8 mouse cellular contexts compared by ENCODE assay signal in the genomic region with DNA sequence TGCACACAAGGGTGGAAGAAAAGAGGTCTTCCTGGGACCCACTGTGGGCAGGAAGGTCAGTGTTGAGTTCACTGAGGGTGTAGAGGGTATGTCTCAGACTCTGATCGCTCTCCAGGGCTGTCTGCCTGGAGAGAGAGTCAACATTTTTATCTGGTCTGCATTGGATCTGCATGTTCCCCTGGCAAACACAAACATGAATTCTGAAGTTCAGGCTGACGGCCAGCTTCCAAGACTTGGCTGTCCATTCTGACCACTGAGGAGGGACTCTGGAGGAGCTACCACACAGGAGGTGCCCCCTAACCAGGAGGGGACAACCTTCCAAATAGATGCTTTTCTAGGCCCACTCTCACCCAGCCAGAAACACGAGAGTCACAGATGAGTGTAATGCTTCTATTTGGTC. TPM values are rescaled to one million over a fixed set of nuclear protein-coding genes. Genes with fewer than 3 reads are reported as not detected.
A peak's percentile ranks its signal among the peaks of the same experiment; 100 is the strongest.
DNase-seq lines count a peak whose midpoint lies in the region; ATAC-seq and TF ChIP-seq lines count a peak whose summit lies in the region.

No protein-coding gene starts in this region.

- peak overlapping the region; percentile 100 for H3K9ac ChIP-seq in forebrain, embryonic 13.5 days
- H3K9ac ChIP-seq in hindbrain, postnatal 0 days (replicated peaks; ENCODE audit: low read length), result peak overlapping the region; percentile 99
- H3K9ac ChIP-seq in midbrain, embryonic 14.5 days (replicated peaks; ENCODE audit: low read length), result peak overlapping the region; percentile 100

- H3K36me3 ChIP-seq in C2C12 (ENCODE audit: control insufficient read depth, insufficient read depth), result peaks cover 11% of the 10 kb centered on the region
- peaks cover 6% of the 10 kb centered on the region; the same call in 1 of the 2 replicates for H3K36me3 ChIP-seq in forebrain, embryonic 13.5 days (ENCODE audit: poor library complexity, severe bottlenecking)
- no peaks in the 10 kb centered on the region for H3K36me3 ChIP-seq in hindbrain, postnatal 0 days (ENCODE audit: insufficient read depth, low read length)
- H3K36me3 ChIP-seq in midbrain, embryonic 14.5 days (ENCODE audit: control insufficient read depth, insufficient read depth, low read length), result peaks cover 4% of the 10 kb centered on the region; the same call in 1 of the 2 replicates

- peaks cover 46% of the 10 kb centered on the region for H3K79me2 ChIP-seq in C2C12 (ENCODE audit: control insufficient read depth, insufficient read depth)

- WGBS in cerebellum, adult 2 months, result 23% methylated on average over 3 of the region's 3 CpGs
- WGBS in forebrain, embryonic 13.5 days, result 81% methylated on average over 3 of the region's 3 CpGs
- WGBS in hindbrain, postnatal 0 days, result 71% methylated on average over 3 of the region's 3 CpGs
- 75% methylated on average over 3 of the region's 3 CpGs for WGBS in midbrain, embryonic 14.5 days

- H3K27me3 ChIP-seq in cerebellum, adult 2 months (ENCODE audit: control insufficient read depth, insufficient read depth, low read length), result no peaks in the 10 kb centered on the region
- H3K27me3 ChIP-seq in C2C12 (ENCODE audit: control insufficient read depth, insufficient read depth, insufficient read length), result no peaks in the 10 kb centered on the region
- no peaks in the 10 kb centered on the region for H3K27me3 ChIP-seq in forebrain, embryonic 13.5 days
- H3K27me3 ChIP-seq in hindbrain, postnatal 0 days (ENCODE audit: insufficient read depth, low read length), result no peaks in the 10 kb centered on the region
- H3K27me3 ChIP-seq in midbrain, embryonic 14.5 days (ENCODE audit: control insufficient read depth, insufficient read depth, low read length), result no peaks in the 10 kb centered on the region

- H3K4me1 ChIP-seq in cerebellum, adult 2 months (ENCODE audit: control insufficient read depth, insufficient read depth, low read length), result peaks cover 29% of the 10 kb centered on the region
- H3K4me1 ChIP-seq in forebrain, embryonic 13.5 days, result peaks cover 56% of the 10 kb centered on the region
- H3K4me1 ChIP-seq in hindbrain, postnatal 0 days (ENCODE audit: insufficient read depth, low read length), result peaks cover 20% of the 10 kb centered on the region
- peaks cover 40% of the 10 kb centered on the region for H3K4me1 ChIP-seq in midbrain, embryonic 14.5 days (ENCODE audit: control insufficient read depth, insufficient read depth, low read length)

- no peak for TF ChIP-seq CTCF in cerebellum, adult 2 months (IDR thresholded peaks at IDR 0.05; ENCODE audit: borderline replicate concordance, insufficient read depth, low read depth, low read length)
- TF ChIP-seq CTCF in C2C12 (IDR thresholded peaks at IDR 0.05; ENCODE audit: control insufficient read depth, insufficient read depth, insufficient read length), result no peak
- no peak for TF ChIP-seq CTCF in hindbrain, postnatal 0 days (IDR thresholded peaks at IDR 0.05; ENCODE audit: low read depth)

- H3K4me3 ChIP-seq in cerebellum, adult 2 months (replicated peaks; ENCODE audit: insufficient read depth, low read depth, low read length), result peak overlapping the region; percentile 62
- peak overlapping the region; percentile 78 for H3K4me3 ChIP-seq in C2C12 (ENCODE audit: insufficient read depth, poor library complexity, severe bottlenecking)
- peak overlapping the region; percentile 100 for H3K4me3 ChIP-seq in forebrain, embryonic 13.5 days
- H3K4me3 ChIP-seq in hindbrain, postnatal 0 days (ENCODE audit: low read length), result peak overlapping the region; percentile 85
- H3K4me3 ChIP-seq in midbrain, embryonic 14.5 days (replicated peaks; ENCODE audit: low read depth, low read length), result peak overlapping the region; percentile 100

- ATAC-seq in forebrain, embryonic 13.5 days, result no peak; the same call in 1 of the 2 replicates
- no peak; the same call in 1 of the 2 replicates for ATAC-seq in hindbrain, postnatal 0 days
- ATAC-seq in midbrain, embryonic 14.5 days (ENCODE audit: low FRiP score, low TSS enrichment), result no peak

- peak overlapping the region; percentile 94 for H3K4me2 ChIP-seq in forebrain, embryonic 13.5 days
- peak overlapping the region; percentile 87 for H3K4me2 ChIP-seq in hindbrain, postnatal 0 days (ENCODE audit: low read depth, low read length)
- H3K4me2 ChIP-seq in midbrain, embryonic 14.5 days (ENCODE audit: low read length), result peak overlapping the region; percentile 72

- H3K9me3 ChIP-seq in forebrain, embryonic 13.5 days (replicated peaks), result no peaks in the 10 kb centered on the region
- no peaks in the 10 kb centered on the region for H3K9me3 ChIP-seq in hindbrain, postnatal 0 days (ENCODE audit: low read length)
- no peaks in the 10 kb centered on the region for H3K9me3 ChIP-seq in midbrain, embryonic 14.5 days (ENCODE audit: control insufficient read depth, low read length)

- peaks cover 37% of the 10 kb centered on the region for H3K79me3 ChIP-seq in C2C12 (ENCODE audit: low read depth)

- peak overlapping the region; percentile 5 for H3ac ChIP-seq in C2C12 (ENCODE audit: control insufficient read depth, insufficient read length, low read depth)

- DNase-seq in cerebellum, adult 2 months, result peak in 1 of 2 experiments; percentile 51
- DNase-seq in cerebellum, adult 8-10 months, result no peak
- peak; percentile 11 for DNase-seq in hindbrain, postnatal 0 days (ENCODE audit: low spot score)
- DNase-seq in midbrain, embryonic 14.5 days, result no peak
- no peak for DNase-seq in right cerebral cortex, postnatal 14 days
- DNase-seq in layer of hippocampus, postnatal 14 days (ENCODE audit: low spot score in 2 of 2), result no peak

- H3K27ac ChIP-seq in cerebellum, adult 2 months (ENCODE audit: insufficient read depth, low read length), result peak overlapping the region; percentile 73
- H3K27ac ChIP-seq in forebrain, embryonic 13.5 days, result peak overlapping the region; percentile 95
- peak overlapping the region; percentile 96 for H3K27ac ChIP-seq in hindbrain, postnatal 0 days
- peak overlapping the region; percentile 99 for H3K27ac ChIP-seq in midbrain, embryonic 14.5 days (replicated peaks; ENCODE audit: low read depth, low read length)

- TF ChIP-seq POLR2A in cerebellum, adult 2 months (IDR thresholded peaks at IDR 0.05; ENCODE audit: borderline replicate concordance, insufficient read depth, low read length), result no peak

TF ChIP-seq in C2C12, 6 proteins besides CTCF, POLR2A, EP300 and RAD21:
- TF ChIP-seq MYOD1 (IDR thresholded peaks at IDR 0.05; ENCODE audit: control insufficient read depth, insufficient read length, low read depth) (no peak), USF1 (IDR thresholded peaks at IDR 0.05; ENCODE audit: low read depth) (no peak), FOSL1 (IDR thresholded peaks at IDR 0.05; ENCODE audit: insufficient read depth, low read length, poor library complexity, severe bottlenecking) (no peak), MAX (IDR thresholded peaks at IDR 0.05) (no peak), CEBPB (IDR thresholded peaks at IDR 0.05; ENCODE audit: low read depth) (no peak), MYOG (IDR thresholded peaks at IDR 0.05; ENCODE audit: control insufficient read depth, extremely low read depth, insufficient read length) (no peak)

RNA-seq across cellular contexts. Expression of a gene that starts 0.7 kb away (rescaled TPM):
- polyA plus RNA-seq in cerebellum, adult 2 months (2012; rRNA removed), result 110 and 111 TPM in 2 replicates
- polyA plus RNA-seq in C2C12 (2012; fragmentation: generic; extraction: Trizol), result 79.2 TPM
- 122 and 139 TPM in 2 replicates for polyA plus RNA-seq in forebrain, embryonic 13.5 days (2015; fragmentation: Nextera tagmentation; extraction: Ambion mirVana)
- total RNA-seq in hindbrain, postnatal 0 days (2014; rRNA removed), result 95.2 and 100 TPM in 2 replicates
- 97.7 and 102 TPM in 2 replicates for polyA plus RNA-seq in hindbrain, postnatal 0 days (2015; fragmentation: Nextera tagmentation; extraction: Ambion mirVana)
- polyA plus RNA-seq in midbrain, embryonic 14.5 days (2014; fragmentation: Nextera tagmentation; extraction: Ambion mirVana), result 81.5 and 85.8 TPM in 2 replicates
- 100 to 1,000 TPM; 123 to 126 TPM for total RNA-seq in layer of hippocampus, postnatal 14 days (2021)

RNA-seq across cellular contexts. Expression of a gene that starts 43.5 kb away (rescaled TPM):
- 1.6 and 1.9 TPM in 2 replicates for polyA plus RNA-seq in cerebellum, adult 2 months (2012; rRNA removed)
- 0.89 TPM for polyA plus RNA-seq in C2C12 (2012; fragmentation: generic; extraction: Trizol)
- 15.7 and 18.7 TPM in 2 replicates for polyA plus RNA-seq in forebrain, embryonic 13.5 days (2015; fragmentation: Nextera tagmentation; extraction: Ambion mirVana)
- total RNA-seq in hindbrain, postnatal 0 days (2014; rRNA removed), result 22.9 and 24.9 TPM in 2 replicates
- 6.4 and 7.8 TPM in 2 replicates for polyA plus RNA-seq in hindbrain, postnatal 0 days (2015; fragmentation: Nextera tagmentation; extraction: Ambion mirVana)
- 3.4 and 4.8 TPM in 2 replicates for polyA plus RNA-seq in midbrain, embryonic 14.5 days (2014; fragmentation: Nextera tagmentation; extraction: Ambion mirVana)
- total RNA-seq in layer of hippocampus, postnatal 14 days (2021), result 1 to 10 TPM; 2.1 to 3.3 TPM

RNA-seq across cellular contexts. Expression of a gene that starts 47.4 kb away (rescaled TPM):
- polyA plus RNA-seq in cerebellum, adult 2 months (2012; rRNA removed), result 0.11 and 0.19 TPM in 2 replicates
- polyA plus RNA-seq in C2C12 (2012; fragmentation: generic; extraction: Trizol), result not detected
- polyA plus RNA-seq in forebrain, embryonic 13.5 days (2015; fragmentation: Nextera tagmentation; extraction: Ambion mirVana), result not detected in 2 replicates
- not detected in 2 replicates for total RNA-seq in hindbrain, postnatal 0 days (2014; rRNA removed)
- 0.24 TPM in 1 of 2 replicates, not detected in the other for polyA plus RNA-seq in hindbrain, postnatal 0 days (2015; fragmentation: Nextera tagmentation; extraction: Ambion mirVana)
- not detected in 2 replicates for polyA plus RNA-seq in midbrain, embryonic 14.5 days (2014; fragmentation: Nextera tagmentation; extraction: Ambion mirVana)
- total RNA-seq in layer of hippocampus, postnatal 14 days (2021), result not detected

RNA-seq across cellular contexts. Expression of a gene that starts 59.1 kb away (rescaled TPM):
- 4.4 TPM in 2 replicates for polyA plus RNA-seq in cerebellum, adult 2 months (2012; rRNA removed)
- 1.1 TPM for polyA plus RNA-seq in C2C12 (2012; fragmentation: generic; extraction: Trizol)
- polyA plus RNA-seq in forebrain, embryonic 13.5 days (2015; fragmentation: Nextera tagmentation; extraction: Ambion mirVana), result 5.6 and 6.9 TPM in 2 replicates
- 4.2 and 7.1 TPM in 2 replicates for total RNA-seq in hindbrain, postnatal 0 days (2014; rRNA removed)
- 4.8 and 5.6 TPM in 2 replicates for polyA plus RNA-seq in hindbrain, postnatal 0 days (2015; fragmentation: Nextera tagmentation; extraction: Ambion mirVana)
- 5.5 and 7.0 TPM in 2 replicates for polyA plus RNA-seq in midbrain, embryonic 14.5 days (2014; fragmentation: Nextera tagmentation; extraction: Ambion mirVana)
- total RNA-seq in layer of hippocampus, postnatal 14 days (2021), result 1 to 10 TPM; 5.7 to 7.8 TPM
